Mouse (Mus musculus): ENCODE data around the gene Pou2f2. TPM values are rescaled to one million over a fixed set of nuclear protein-coding genes. Genes with fewer than 3 reads are reported as not detected.

Gene Pou2f2
- polyA plus RNA-seq, 1 experiment from 2014 or later, result 56.2 TPM

GRCm38 (mm10) chr7:25110336-25110735 lies 69.2 kb downstream of the Pou2f2 start:
- 90% methylated on average over 9 of the region's 9 CpGs for WGBS
- no peak overlapping the region for H3K4me3 ChIP-seq (replicated peaks)
- peaks cover 14% of the 10 kb centered on the region; the same call in 1 of the 2 replicates for H3K4me1 ChIP-seq (replicated peaks)
- no peaks in the 10 kb centered on the region for H3K27me3 ChIP-seq
- H3K36me3 ChIP-seq, result peaks cover 27% of the 10 kb centered on the region
- H3K4me2 ChIP-seq (replicated peaks), result no peak overlapping the region
- ATAC-seq, result no peak
- H3K27ac ChIP-seq, result no peak overlapping the region
- H3K9ac ChIP-seq (replicated peaks), result no peak overlapping the region
- no peaks in the 10 kb centered on the region for H3K9me3 ChIP-seq

GRCm38 (mm10) chr7:25109355-25109754 lies 70.2 kb downstream of the Pou2f2 start:
- H3K36me3 ChIP-seq, result peaks cover 18% of the 10 kb centered on the region
- ATAC-seq, result no peak
- no peaks in the 10 kb centered on the region for H3K27me3 ChIP-seq
- no peak overlapping the region for H3K9ac ChIP-seq (replicated peaks)
- H3K4me3 ChIP-seq (replicated peaks), result no peak overlapping the region
- no peak overlapping the region for H3K4me2 ChIP-seq (replicated peaks)
- no peak overlapping the region for H3K27ac ChIP-seq
- peaks cover 14% of the 10 kb centered on the region; the same call in 1 of the 2 replicates for H3K4me1 ChIP-seq (replicated peaks)
- no peaks in the 10 kb centered on the region for H3K9me3 ChIP-seq
- 82% methylated on average over 12 of the region's 12 CpGs for WGBS

GRCm38 (mm10) chr7:25106790-25107502 lies 72.6 kb downstream of the Pou2f2 start:
- H3K4me3 ChIP-seq (replicated peaks), result no peak overlapping the region
- H3K9ac ChIP-seq (replicated peaks), result no peak overlapping the region
- peaks cover 14% of the 10 kb centered on the region; the same call in 1 of the 2 replicates for H3K4me1 ChIP-seq (replicated peaks)
- no peak overlapping the region for H3K27ac ChIP-seq
- 0 out of 2 replicates have a peak, but pooled peaks have one; percentile 10 for ATAC-seq
- H3K27me3 ChIP-seq, result no peaks in the 10 kb centered on the region
- H3K4me2 ChIP-seq (replicated peaks), result no peak overlapping the region
- H3K9me3 ChIP-seq, result no peaks in the 10 kb centered on the region
- H3K36me3 ChIP-seq, result peaks cover 2% of the 10 kb centered on the region; the same call in 1 of the 2 replicates
- WGBS, result 52% methylated on average over 17 of the region's 17 CpGs

- H3K9ac ChIP-seq (replicated peaks), result 0 out of 2 replicates have a peak overlapping the region, but pooled peaks have one; percentile 7
- no peak overlapping the region for H3K4me3 ChIP-seq (replicated peaks)
- no peaks in the 10 kb centered on the region for H3K9me3 ChIP-seq
- WGBS, result 16% methylated on average over 17 of the region's 17 CpGs
- H3K4me2 ChIP-seq (replicated peaks), result no peak overlapping the region
- H3K27me3 ChIP-seq, result no peaks in the 10 kb centered on the region
- peak overlapping the region; percentile 67 for H3K27ac ChIP-seq
- H3K4me1 ChIP-seq (replicated peaks), result peaks cover 14% of the 10 kb centered on the region; the same call in 1 of the 2 replicates
- H3K36me3 ChIP-seq, result no peaks in the 10 kb centered on the region; the same call in 1 of the 2 replicates
- peak; percentile 59 for ATAC-seq
Observed at GRCm38 (mm10) chr7:25105411-25106160, 73.9 kb downstream of the Pou2f2 start.

- Histone ChIP-seq H3K9ac (replicated peaks) (no peak overlapping the region), H3K36me3 (peaks cover 42% of the 10 kb centered on the region), H3K9me3 (no peaks in the 10 kb centered on the region), H3K4me2 (replicated peaks) (no peak overlapping the region), H3K27ac (no peak overlapping the region), H3K4me3 (replicated peaks) (no peak overlapping the region), H3K27me3 (no peaks in the 10 kb centered on the region), H3K4me1 (replicated peaks) (no peaks in the 10 kb centered on the region)
- WGBS, result 54% methylated on average over 4 of the region's 4 CpGs
- ATAC-seq, result 0 out of 2 replicates have a peak, but pooled peaks have one; percentile 53
Observed at GRCm38 (mm10) chr7:25099581-25099980, 79.9 kb downstream of the Pou2f2 start.

GRCm38 (mm10) chr7:25098169-25098568 lies 81.4 kb downstream of the Pou2f2 start:
- Histone ChIP-seq H3K9me3 (no peaks in the 10 kb centered on the region), H3K4me1 (replicated peaks) (peaks cover 5% of the 10 kb centered on the region; the same call in 1 of the 2 replicates), H3K9ac (replicated peaks) (no peak overlapping the region), H3K27ac (no peak overlapping the region), H3K27me3 (no peaks in the 10 kb centered on the region), H3K4me3 (replicated peaks) (no peak overlapping the region), H3K36me3 (peaks cover 51% of the 10 kb centered on the region), H3K4me2 (replicated peaks) (no peak overlapping the region)
- ATAC-seq, result no peak
- 73% methylated on average over 3 of the region's 3 CpGs for WGBS

GRCm38 (mm10) chr7:25089875-25090274 lies 89.7 kb downstream of the Pou2f2 start:
- H3K4me3 ChIP-seq (replicated peaks), result no peak overlapping the region
- H3K9ac ChIP-seq (replicated peaks), result no peak overlapping the region; the same call in 1 of the 2 replicates
- peaks cover 26% of the 10 kb centered on the region for H3K4me1 ChIP-seq (replicated peaks)
- no peak for ATAC-seq
- H3K27me3 ChIP-seq, result no peaks in the 10 kb centered on the region
- peaks cover 41% of the 10 kb centered on the region for H3K36me3 ChIP-seq
- H3K9me3 ChIP-seq, result no peaks in the 10 kb centered on the region
- H3K4me2 ChIP-seq (replicated peaks), result no peak overlapping the region
- 21% methylated on average over 10 of the region's 10 CpGs for WGBS
- no peak overlapping the region for H3K27ac ChIP-seq

- Histone ChIP-seq H3K9ac (replicated peaks) (no peak overlapping the region), H3K4me1 (replicated peaks) (peaks cover 26% of the 10 kb centered on the region), H3K36me3 (peaks cover 45% of the 10 kb centered on the region), H3K9me3 (no peaks in the 10 kb centered on the region), H3K4me3 (replicated peaks) (no peak overlapping the region), H3K27me3 (no peaks in the 10 kb centered on the region), H3K27ac (no peak overlapping the region), H3K4me2 (replicated peaks) (no peak overlapping the region)
- ATAC-seq, result peak; percentile 20; the same call in 1 of the 2 replicates
- 38% methylated on average over 11 of the region's 11 CpGs for WGBS
Observed at GRCm38 (mm10) chr7:25088968-25089367, 90.6 kb downstream of the Pou2f2 start.

GRCm38 (mm10) chr7:25088531-25088930 lies 91.0 kb downstream of the Pou2f2 start:
- H3K27ac ChIP-seq, result no peak overlapping the region
- H3K4me2 ChIP-seq (replicated peaks), result no peak overlapping the region
- H3K36me3 ChIP-seq, result peaks cover 46% of the 10 kb centered on the region
- H3K4me1 ChIP-seq (replicated peaks), result peaks cover 25% of the 10 kb centered on the region
- H3K9ac ChIP-seq (replicated peaks), result no peak overlapping the region
- no peaks in the 10 kb centered on the region for H3K27me3 ChIP-seq
- no peaks in the 10 kb centered on the region for H3K9me3 ChIP-seq
- H3K4me3 ChIP-seq (replicated peaks), result no peak overlapping the region
- ATAC-seq, result no peak
- 10% methylated on average over 10 of the region's 10 CpGs for WGBS

GRCm38 (mm10) chr7:25087972-25088371 lies 91.6 kb downstream of the Pou2f2 start:
- Histone ChIP-seq H3K4me2 (replicated peaks) (no peak overlapping the region), H3K27me3 (no peaks in the 10 kb centered on the region), H3K27ac (no peak overlapping the region), H3K36me3 (peaks cover 46% of the 10 kb centered on the region), H3K4me3 (replicated peaks) (no peak overlapping the region), H3K4me1 (replicated peaks) (peaks cover 20% of the 10 kb centered on the region), H3K9me3 (no peaks in the 10 kb centered on the region), H3K9ac (replicated peaks) (no peak overlapping the region)
- whole genome bisulfite sequencing, result 40% methylated on average over 5 of the region's 5 CpGs
- ATAC-seq, result no peak

GRCm38 (mm10) chr7:25087256-25087912 lies 92.1 kb downstream of the Pou2f2 start:
- Histone ChIP-seq H3K4me3 (replicated peaks) (no peak overlapping the region), H3K4me1 (replicated peaks) (peaks cover 20% of the 10 kb centered on the region), H3K27me3 (no peaks in the 10 kb centered on the region), H3K36me3 (peaks cover 46% of the 10 kb centered on the region), H3K4me2 (replicated peaks) (no peak overlapping the region), H3K27ac (peak overlapping the region; percentile 28; the same call in 1 of the 2 replicates), H3K9me3 (no peaks in the 10 kb centered on the region), H3K9ac (replicated peaks) (no peak overlapping the region)
- WGBS, result 51% methylated on average over 10 of the region's 10 CpGs
- peak; percentile 44; the same call in 1 of the 2 replicates for ATAC-seq
